Mouse (Mus musculus): ENCODE results near the gene Pias4. TPM values are rescaled to one million over a fixed set of nuclear protein-coding genes. Genes with fewer than 3 reads are reported as not detected.

Pias4 gene
- polyA plus RNA-seq, 1 experiment from 2014 or later, result 20.9 TPM

DNA sequence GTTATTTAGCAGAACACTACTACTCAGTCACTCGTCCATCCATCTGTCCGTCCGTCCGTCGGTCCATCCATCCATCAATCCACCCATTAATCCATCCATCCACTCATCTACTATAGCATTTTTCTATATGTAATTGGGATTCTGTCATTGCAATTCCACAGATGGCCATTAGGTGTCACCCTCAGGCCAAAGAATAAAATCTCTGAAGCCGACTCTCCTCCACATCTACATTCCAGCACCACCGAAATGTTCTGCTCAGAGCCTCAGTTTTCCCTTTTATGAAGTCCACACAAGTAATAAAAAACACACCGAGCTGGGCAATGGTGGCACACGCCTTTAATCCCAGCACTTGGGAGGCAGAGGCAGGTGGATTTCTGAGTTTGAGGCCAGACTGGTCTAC is 30.5 kb upstream of the Pias4 start:
- H3K36me3 ChIP-seq (ENCODE audit: control insufficient read depth, insufficient read depth, low read length), result no peaks in the 10 kb centered on the region
- ATAC-seq (ENCODE audit: low FRiP score, low TSS enrichment) (no peak), DNase-seq (ENCODE audit: low spot score) (peak; percentile 70)
- H3K4me2 ChIP-seq (replicated peaks; ENCODE audit: low read depth), result no peak overlapping the region
- WGBS, result 3% methylated on average over 9 of the region's 9 CpGs
- no peak overlapping the region for H3K9ac ChIP-seq (ENCODE audit: low read length)
- H3K27ac ChIP-seq (replicated peaks), result no peak overlapping the region
- H3K4me1 ChIP-seq (replicated peaks; ENCODE audit: control insufficient read depth, insufficient read depth), result no peaks in the 10 kb centered on the region
- TF ChIP-seq EP300 (optimal IDR thresholded peaks at IDR 0.05), result no peak
- TF ChIP-seq CTCF (IDR thresholded peaks at IDR 0.05; ENCODE audit: low read depth), result peak; percentile 90
- no peak overlapping the region for H3K4me3 ChIP-seq (ENCODE audit: low read depth, low read length)
- no peaks in the 10 kb centered on the region for H3K27me3 ChIP-seq (ENCODE audit: control insufficient read depth, insufficient read depth, low read length)
- no peaks in the 10 kb centered on the region for H3K9me3 ChIP-seq (ENCODE audit: control insufficient read depth, low read length)

DNA sequence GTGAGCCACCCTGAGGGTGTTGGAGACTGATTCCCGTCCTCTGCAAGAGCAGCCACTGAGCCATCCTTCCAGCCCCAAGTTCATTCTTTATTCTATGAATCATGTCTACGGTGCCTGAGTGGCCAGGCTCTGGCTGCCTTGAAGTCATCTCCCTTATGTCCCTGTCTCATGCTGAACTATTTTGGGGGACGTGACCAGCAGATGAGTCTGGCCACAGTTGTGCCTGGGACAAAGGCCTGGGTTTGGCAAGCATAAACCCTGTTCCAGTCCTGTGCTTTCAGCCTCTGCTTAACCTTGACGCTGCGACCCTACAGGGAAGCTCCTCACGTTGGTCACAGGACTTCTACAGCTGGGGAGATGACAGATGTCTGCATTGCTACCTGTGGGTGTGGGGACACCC is 29.6 kb upstream of the Pias4 start:
- H3K4me3 ChIP-seq (ENCODE audit: low read depth, low read length), result no peak overlapping the region
- no peaks in the 10 kb centered on the region for H3K27me3 ChIP-seq (ENCODE audit: control insufficient read depth, insufficient read depth, low read length)
- WGBS, result 48% methylated on average over 6 of the region's 6 CpGs
- no peak overlapping the region for H3K9ac ChIP-seq (ENCODE audit: low read length)
- 0 out of 2 replicates have a peak, but pooled peaks cover 2% of the 10 kb centered on the region for H3K4me1 ChIP-seq (replicated peaks; ENCODE audit: control insufficient read depth, insufficient read depth)
- H3K9me3 ChIP-seq (ENCODE audit: control insufficient read depth, low read length), result no peaks in the 10 kb centered on the region
- H3K4me2 ChIP-seq (replicated peaks; ENCODE audit: low read depth), result no peak overlapping the region
- no peaks in the 10 kb centered on the region for H3K36me3 ChIP-seq (ENCODE audit: control insufficient read depth, insufficient read depth, low read length)
- no peak overlapping the region for H3K27ac ChIP-seq (replicated peaks)
- ATAC-seq (ENCODE audit: low FRiP score, low TSS enrichment), result no peak
- no peak for DNase-seq (ENCODE audit: low spot score)
- TF ChIP-seq CTCF (IDR thresholded peaks at IDR 0.05; ENCODE audit: low read depth), result no peak
- no peak for TF ChIP-seq EP300 (optimal IDR thresholded peaks at IDR 0.05)

DNA sequence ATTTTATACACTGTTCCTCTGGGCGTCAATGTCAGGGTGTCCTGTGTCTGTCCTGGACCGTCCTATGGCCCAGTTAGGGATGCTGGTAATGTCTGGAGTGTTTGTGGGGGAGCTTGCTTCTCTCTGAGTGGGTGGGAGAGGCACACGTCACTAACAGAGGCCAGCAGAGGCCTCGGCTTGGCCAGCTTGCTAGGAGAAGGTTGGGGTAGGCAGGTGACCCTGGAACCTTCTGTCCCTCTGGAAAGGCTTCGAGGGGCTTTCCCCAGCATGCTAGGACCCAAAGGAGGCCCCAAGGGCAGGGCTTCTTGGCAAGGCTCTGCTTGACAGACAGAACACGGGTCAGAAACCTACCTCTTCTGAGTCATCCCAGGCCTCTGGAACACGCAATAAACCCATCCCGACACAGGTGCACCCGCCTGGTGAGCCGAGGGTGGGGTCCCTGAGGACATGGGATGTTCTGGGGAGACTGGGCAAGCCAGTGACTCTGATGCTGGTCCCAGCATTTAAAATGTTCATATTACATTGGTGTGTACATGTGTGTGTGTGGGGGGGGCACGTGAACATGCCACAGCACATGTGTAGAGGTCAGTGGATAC is 28.8 kb upstream of the Pias4 start:
- Histone ChIP-seq H3K27ac (replicated peaks) (peak overlapping the region; percentile 93), H3K4me1 (replicated peaks; ENCODE audit: control insufficient read depth, insufficient read depth) (peaks cover 2% of the 10 kb centered on the region; the same call in 1 of the 2 replicates), H3K36me3 (ENCODE audit: control insufficient read depth, insufficient read depth, low read length) (no peaks in the 10 kb centered on the region), H3K4me3 (ENCODE audit: low read depth, low read length) (no peak overlapping the region), H3K4me2 (replicated peaks; ENCODE audit: low read depth) (no peak overlapping the region), H3K27me3 (ENCODE audit: control insufficient read depth, insufficient read depth, low read length) (no peaks in the 10 kb centered on the region), H3K9ac (ENCODE audit: low read length) (no peak overlapping the region), H3K9me3 (ENCODE audit: control insufficient read depth, low read length) (no peaks in the 10 kb centered on the region)
- DNase-seq (ENCODE audit: low spot score) (no peak), ATAC-seq (ENCODE audit: low FRiP score, low TSS enrichment) (no peak)
- TF ChIP-seq CTCF (IDR thresholded peaks at IDR 0.05; ENCODE audit: low read depth), result no peak
- TF ChIP-seq EP300 (optimal IDR thresholded peaks at IDR 0.05), result no peak
- 60% methylated on average over 11 of the region's 11 CpGs for WGBS

DNA sequence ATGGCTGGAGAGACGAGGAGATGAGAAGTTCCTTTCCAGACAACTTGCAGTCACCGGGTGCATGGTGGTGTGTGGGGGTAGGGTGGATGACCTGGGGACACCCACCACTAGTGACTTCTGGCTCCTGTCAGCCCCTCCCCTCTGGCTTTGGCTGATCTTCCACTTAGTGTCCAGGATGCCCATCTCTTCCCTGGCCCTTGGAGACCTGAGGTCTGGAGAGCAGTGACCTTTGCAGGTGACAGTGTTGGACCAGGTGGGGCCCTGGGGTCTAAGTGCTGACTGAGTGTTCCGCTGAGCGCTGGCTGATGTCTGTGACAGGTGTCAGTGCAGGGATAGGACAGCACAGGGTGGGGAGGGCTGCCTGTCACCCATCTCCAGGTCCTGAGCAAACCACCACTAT is 27.6 kb upstream of the Pias4 start:
- Histone ChIP-seq H3K4me3 (ENCODE audit: low read depth, low read length) (peak overlapping the region; percentile 24), H3K27ac (replicated peaks) (peak overlapping the region; percentile 93), H3K9ac (ENCODE audit: low read length) (peak overlapping the region; percentile 61), H3K9me3 (ENCODE audit: control insufficient read depth, low read length) (no peaks in the 10 kb centered on the region), H3K4me2 (replicated peaks; ENCODE audit: low read depth) (peak overlapping the region; percentile 46), H3K4me1 (replicated peaks; ENCODE audit: control insufficient read depth, insufficient read depth) (peaks cover 2% of the 10 kb centered on the region; the same call in 1 of the 2 replicates), H3K36me3 (ENCODE audit: control insufficient read depth, insufficient read depth, low read length) (no peaks in the 10 kb centered on the region), H3K27me3 (ENCODE audit: control insufficient read depth, insufficient read depth, low read length) (no peaks in the 10 kb centered on the region)
- 65% methylated on average over 4 of the region's 4 CpGs for WGBS
- TF ChIP-seq EP300 (optimal IDR thresholded peaks at IDR 0.05), result no peak
- peak; percentile 13; the same call in 1 of the 2 replicates for ATAC-seq (ENCODE audit: low FRiP score, low TSS enrichment)
- DNase-seq (ENCODE audit: low spot score), result no peak

DNA sequence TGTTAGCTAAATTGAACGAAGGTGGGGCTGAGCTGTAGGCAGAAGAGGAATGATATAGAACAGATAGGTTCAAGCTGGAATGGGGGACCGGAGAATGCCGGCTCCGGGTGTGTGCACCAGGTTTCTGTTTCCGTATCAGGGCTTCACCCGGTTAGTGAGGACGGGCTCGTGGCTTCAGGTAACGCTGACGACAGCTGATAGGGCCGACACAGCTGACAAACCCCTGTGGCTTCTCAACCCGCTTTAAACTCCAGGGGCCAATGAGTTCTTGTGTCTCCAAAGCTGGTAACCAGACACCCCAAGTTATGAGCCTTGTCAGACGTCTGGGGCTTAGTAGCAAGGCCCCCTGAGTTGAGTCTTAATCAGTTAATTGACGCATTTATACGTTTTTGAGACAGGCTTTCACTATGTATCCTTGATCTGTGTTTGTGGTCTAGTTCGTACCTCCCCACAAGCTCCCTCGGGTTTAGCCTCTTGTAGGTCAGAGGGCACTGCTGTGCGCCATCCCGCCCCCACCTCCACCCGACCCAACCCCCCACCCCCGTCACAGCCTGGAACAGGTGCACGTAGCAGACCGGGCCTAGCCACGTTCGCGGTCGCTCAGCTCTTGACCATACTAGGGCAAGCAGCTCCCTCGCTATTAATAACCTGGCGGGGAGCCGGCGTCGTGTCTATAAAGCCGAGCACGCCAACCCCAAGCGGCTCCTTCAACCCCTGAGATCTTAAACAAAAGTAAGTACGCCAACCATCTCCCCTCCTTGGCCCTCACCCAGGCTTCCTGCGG is 26.5 kb upstream of the Pias4 start:
- no peak for TF ChIP-seq CTCF (IDR thresholded peaks at IDR 0.05; ENCODE audit: low read depth)
- TF ChIP-seq EP300 (optimal IDR thresholded peaks at IDR 0.05), result no peak
- Histone ChIP-seq H3K27ac (replicated peaks) (peak overlapping the region; percentile 93), H3K36me3 (ENCODE audit: control insufficient read depth, insufficient read depth, low read length) (peaks cover 4% of the 10 kb centered on the region; the same call in 1 of the 2 replicates), H3K9me3 (ENCODE audit: control insufficient read depth, low read length) (no peaks in the 10 kb centered on the region), H3K4me3 (ENCODE audit: low read depth, low read length) (peak overlapping the region; percentile 24), H3K27me3 (ENCODE audit: control insufficient read depth, insufficient read depth, low read length) (no peaks in the 10 kb centered on the region), H3K4me1 (replicated peaks; ENCODE audit: control insufficient read depth, insufficient read depth) (peaks cover 2% of the 10 kb centered on the region; the same call in 1 of the 2 replicates), H3K4me2 (replicated peaks; ENCODE audit: low read depth) (peak overlapping the region; percentile 46), H3K9ac (ENCODE audit: low read length) (peak overlapping the region; percentile 61)
- ATAC-seq (ENCODE audit: low FRiP score, low TSS enrichment), result peak; percentile 37; the same call in 1 of the 2 replicates
- WGBS, result 12% methylated on average over 37 of the region's 37 CpGs
- peak; percentile 69 for DNase-seq (ENCODE audit: low spot score)

All from stomach, postnatal 0 days (tissue).